Mouse (Mus musculus): Measurements from ENCODE around the gene Clint1. TPM values are rescaled to one million over a fixed set of nuclear protein-coding genes. Genes with fewer than 3 reads are reported as not detected.

Gene Clint1
- polyA plus RNA-seq, 1 experiment: 70.1 TPM

DNA sequence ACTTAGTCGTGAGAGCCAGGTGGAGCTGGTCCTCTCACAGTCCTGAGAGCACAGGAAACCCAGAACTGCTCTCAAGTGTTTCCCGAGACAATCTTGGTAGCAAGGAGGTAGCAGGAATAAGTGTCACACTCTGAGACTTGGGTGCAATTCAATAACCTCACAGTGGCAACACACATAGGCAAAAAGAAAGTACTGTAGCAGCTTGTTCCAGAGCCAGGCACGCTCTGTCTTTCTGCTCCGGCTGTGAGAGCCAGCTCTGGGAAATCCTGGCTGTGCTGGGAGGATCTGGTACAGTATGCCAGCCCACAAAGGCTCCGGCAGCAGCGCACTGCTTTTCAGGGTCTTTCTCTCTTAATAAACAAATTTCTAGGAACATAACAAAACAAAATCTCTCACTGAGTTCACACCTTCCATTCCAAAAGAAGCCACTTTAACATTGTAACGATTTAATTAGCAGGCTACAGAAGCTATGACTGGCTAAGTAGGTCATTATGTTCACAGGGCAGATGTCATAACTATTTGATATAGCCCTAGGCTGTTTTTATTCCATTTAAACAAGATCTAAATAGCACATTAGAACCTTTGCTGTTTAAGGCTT lies 91.4 kb downstream of the Clint1 start:
- Histone ChIP-seq H3K4me3 (ENCODE audit: control insufficient read depth, insufficient read depth, low read length) (no peak overlapping the region), H3K27me3 (ENCODE audit: control insufficient read depth, insufficient read depth, low read length) (no peaks in the 10 kb centered on the region), H3K27ac (ENCODE audit: control insufficient read depth, insufficient read depth, low read length) (no peak overlapping the region), H3K4me1 (replicated peaks; ENCODE audit: control insufficient read depth, insufficient read depth, low read length) (no peaks in the 10 kb centered on the region; the same call in 1 of the 2 replicates), H3K36me3 (ENCODE audit: control insufficient read depth, insufficient read depth, low read length) (no peaks in the 10 kb centered on the region)
- DNase-seq: no peak
- WGBS: 81% methylated on average over 7 of the region's 7 CpGs
- TF ChIP-seq POLR2A (IDR thresholded peaks at IDR 0.05; ENCODE audit: control insufficient read depth, extremely low read depth, insufficient read depth, low read length, poor library complexity) (no peak), CTCF (IDR thresholded peaks at IDR 0.05; ENCODE audit: borderline replicate concordance, control insufficient read depth, extremely low read depth, insufficient read depth, low read length, poor library complexity) (no peak)

DNA sequence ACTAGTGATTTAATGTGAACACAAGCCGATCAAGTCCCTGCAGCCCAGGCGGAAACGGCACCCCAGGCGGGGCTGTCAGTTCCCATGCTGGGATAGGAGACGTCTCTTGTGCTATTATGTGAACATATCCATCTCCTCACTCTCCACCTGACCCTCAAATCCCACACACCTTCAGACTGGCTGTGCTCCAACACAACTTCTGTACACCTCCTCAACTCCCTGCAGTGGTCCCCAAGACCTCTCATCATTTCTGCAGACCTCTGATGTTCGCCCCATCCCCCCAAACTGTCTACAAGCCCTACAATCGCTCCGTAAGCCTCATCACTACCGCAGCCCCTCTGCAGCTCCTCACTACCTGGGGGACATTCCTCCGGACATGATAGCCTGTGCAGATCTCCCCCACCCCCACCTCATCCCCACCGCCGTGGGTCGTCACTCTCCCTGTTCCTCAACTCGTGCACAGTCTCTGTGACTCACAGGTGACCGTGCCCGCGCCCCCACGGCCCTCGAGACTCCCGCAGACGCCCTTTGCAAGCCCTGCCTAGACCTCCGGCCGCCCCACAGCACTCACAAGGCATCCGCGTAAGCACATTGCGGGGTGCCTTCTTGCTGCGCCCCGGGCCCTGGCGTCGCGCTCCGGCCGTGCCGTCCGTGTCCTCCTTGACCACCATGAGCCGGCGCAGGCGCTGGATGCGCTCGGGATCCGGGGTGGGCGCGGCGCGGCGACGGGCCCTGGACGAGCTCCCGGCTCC lies 92.2 kb downstream of the Clint1 start:
- no peaks in the 10 kb centered on the region; the same call in 1 of the 2 replicates for H3K4me1 ChIP-seq (replicated peaks; ENCODE audit: control insufficient read depth, insufficient read depth, low read length)
- H3K36me3 ChIP-seq (ENCODE audit: control insufficient read depth, insufficient read depth, low read length): no peaks in the 10 kb centered on the region
- DNase-seq: peak; percentile 26
- TF ChIP-seq CTCF (IDR thresholded peaks at IDR 0.05; ENCODE audit: borderline replicate concordance, control insufficient read depth, extremely low read depth, insufficient read depth, low read length, poor library complexity) (no peak), POLR2A (IDR thresholded peaks at IDR 0.05; ENCODE audit: control insufficient read depth, extremely low read depth, insufficient read depth, low read length, poor library complexity) (no peak; the same call in 1 of the 2 replicates)
- H3K4me3 ChIP-seq (ENCODE audit: control insufficient read depth, insufficient read depth, low read length): peak overlapping the region; percentile 92
- WGBS: under 1% methylated on average over 49 of the region's 49 CpGs
- no peak overlapping the region for H3K27ac ChIP-seq (ENCODE audit: control insufficient read depth, insufficient read depth, low read length)
- H3K27me3 ChIP-seq (ENCODE audit: control insufficient read depth, insufficient read depth, low read length): no peaks in the 10 kb centered on the region

DNA sequence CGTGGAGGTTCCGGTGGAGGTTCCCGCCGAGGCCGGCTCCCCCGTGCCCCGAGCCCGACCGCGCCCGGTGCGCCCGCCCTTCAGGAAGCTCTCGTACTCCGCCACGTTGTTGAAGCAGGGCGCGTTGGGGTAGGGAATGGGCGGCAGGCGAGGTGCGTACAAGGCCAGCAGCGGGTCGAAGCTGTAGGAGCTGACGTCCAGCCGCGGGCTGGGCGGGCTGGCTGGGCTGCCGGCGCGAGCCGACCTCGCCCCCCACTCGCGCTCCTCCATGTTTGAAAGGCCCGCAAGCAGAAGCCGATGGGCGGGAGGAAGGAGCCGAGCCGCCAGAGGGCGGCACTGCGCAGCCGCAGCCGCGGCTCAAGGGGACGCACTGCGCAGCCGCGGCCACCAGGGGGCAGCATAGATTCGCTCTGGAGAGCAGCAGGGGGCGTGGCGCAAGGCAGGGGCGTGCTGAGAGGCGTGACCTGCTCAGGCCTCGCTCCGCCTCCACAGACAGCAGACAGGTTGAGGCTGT lies 92.8 kb downstream of the Clint1 start, which contains the start of gene Lsm11:
Lsm11 (minus strand) TSS at position 293 of the 514 bp plus-strand sequence.
- Histone ChIP-seq H3K27ac (ENCODE audit: control insufficient read depth, insufficient read depth, low read length) (no peak within 1 kb of the TSS), H3K27me3 (ENCODE audit: control insufficient read depth, insufficient read depth, low read length) (no peaks in the 10 kb centered on the region), H3K4me1 (replicated peaks; ENCODE audit: control insufficient read depth, insufficient read depth, low read length) (no peaks in the 10 kb centered on the region; the same call in 1 of the 2 replicates), H3K36me3 (ENCODE audit: control insufficient read depth, insufficient read depth, low read length) (no peaks in the 10 kb centered on the region), H3K4me3 (ENCODE audit: control insufficient read depth, insufficient read depth, low read length) (peak within 1 kb of the TSS; percentile 92)
- peak; percentile 99 for DNase-seq
- under 1% methylated on average over 55 of the region's 55 CpGs for WGBS
- peak; percentile 100 for TF ChIP-seq CTCF (IDR thresholded peaks at IDR 0.05; ENCODE audit: borderline replicate concordance, control insufficient read depth, extremely low read depth, insufficient read depth, low read length, poor library complexity)
- no peak; the same call in 1 of the 2 replicates for TF ChIP-seq POLR2A (IDR thresholded peaks at IDR 0.05; ENCODE audit: control insufficient read depth, extremely low read depth, insufficient read depth, low read length, poor library complexity)

DNA sequence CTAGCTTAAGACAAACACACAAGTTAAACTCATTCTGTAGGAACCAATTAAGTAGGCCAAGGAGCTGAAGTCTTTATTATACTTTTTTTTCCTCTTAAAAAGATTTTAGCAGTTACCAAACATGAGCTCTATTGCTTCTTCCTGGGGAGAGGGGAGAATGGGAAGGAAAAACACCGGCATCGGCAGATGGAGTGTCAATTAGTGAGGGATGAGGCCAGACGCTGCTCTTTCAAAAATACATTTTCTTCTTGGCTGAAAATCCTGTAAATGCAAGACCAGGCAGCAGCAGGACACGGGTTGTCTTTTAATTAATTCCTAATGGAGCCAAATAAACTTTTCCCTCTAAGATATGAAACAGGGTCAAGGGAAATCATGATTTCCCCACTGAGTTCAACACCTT lies 94.9 kb downstream of the Clint1 start:
- WGBS: 93% methylated on average over 4 of the region's 4 CpGs
- no peak overlapping the region for H3K27ac ChIP-seq (ENCODE audit: control insufficient read depth, insufficient read depth, low read length)
- no peaks in the 10 kb centered on the region for H3K27me3 ChIP-seq (ENCODE audit: control insufficient read depth, insufficient read depth, low read length)

DNA sequence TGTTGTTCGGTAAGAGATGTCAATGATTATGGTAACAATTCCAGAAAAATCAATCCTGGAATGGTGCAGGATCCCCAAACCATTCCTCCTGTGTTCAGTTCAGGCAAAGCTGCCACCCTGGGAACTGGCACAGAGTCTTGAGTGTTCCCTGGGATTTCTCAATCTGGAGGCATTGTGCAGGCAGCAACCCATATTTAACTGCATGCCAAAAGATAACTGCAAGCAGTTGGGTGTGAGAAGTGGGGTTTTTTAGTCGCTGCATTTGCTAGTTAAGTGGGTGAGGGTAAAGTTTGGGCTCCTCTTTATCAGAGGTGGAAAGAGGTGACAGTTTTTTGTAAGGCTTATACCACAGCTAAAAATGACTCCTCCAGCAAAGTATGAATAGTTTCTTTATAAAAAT lies 95.6 kb downstream of the Clint1 start:
- no peaks in the 10 kb centered on the region; the same call in 1 of the 2 replicates for H3K4me1 ChIP-seq (replicated peaks; ENCODE audit: control insufficient read depth, insufficient read depth, low read length)
- DNase-seq: no peak
- TF ChIP-seq POLR2A (IDR thresholded peaks at IDR 0.05; ENCODE audit: control insufficient read depth, extremely low read depth, insufficient read depth, low read length, poor library complexity) (no peak), CTCF (IDR thresholded peaks at IDR 0.05; ENCODE audit: borderline replicate concordance, control insufficient read depth, extremely low read depth, insufficient read depth, low read length, poor library complexity) (no peak)
- 97% methylated on average over 2 of the region's 2 CpGs for WGBS
- no peaks in the 10 kb centered on the region for H3K36me3 ChIP-seq (ENCODE audit: control insufficient read depth, insufficient read depth, low read length)
- H3K27me3 ChIP-seq (ENCODE audit: control insufficient read depth, insufficient read depth, low read length): no peaks in the 10 kb centered on the region
- no peak overlapping the region for H3K4me3 ChIP-seq (ENCODE audit: control insufficient read depth, insufficient read depth, low read length)
- no peak overlapping the region for H3K27ac ChIP-seq (ENCODE audit: control insufficient read depth, insufficient read depth, low read length)

More for the DNA sequence above, 94.9 kb downstream of the Clint1 start:
- no peaks in the 10 kb centered on the region; the same call in 1 of the 2 replicates for H3K4me1 ChIP-seq (replicated peaks; ENCODE audit: control insufficient read depth, insufficient read depth, low read length)
- no peaks in the 10 kb centered on the region for H3K36me3 ChIP-seq (ENCODE audit: control insufficient read depth, insufficient read depth, low read length)
- TF ChIP-seq CTCF (IDR thresholded peaks at IDR 0.05; ENCODE audit: borderline replicate concordance, control insufficient read depth, extremely low read depth, insufficient read depth, low read length, poor library complexity) (no peak), POLR2A (IDR thresholded peaks at IDR 0.05; ENCODE audit: control insufficient read depth, extremely low read depth, insufficient read depth, low read length, poor library complexity) (no peak)
- H3K4me3 ChIP-seq (ENCODE audit: control insufficient read depth, insufficient read depth, low read length): no peak overlapping the region
- DNase-seq: no peak

DNA sequence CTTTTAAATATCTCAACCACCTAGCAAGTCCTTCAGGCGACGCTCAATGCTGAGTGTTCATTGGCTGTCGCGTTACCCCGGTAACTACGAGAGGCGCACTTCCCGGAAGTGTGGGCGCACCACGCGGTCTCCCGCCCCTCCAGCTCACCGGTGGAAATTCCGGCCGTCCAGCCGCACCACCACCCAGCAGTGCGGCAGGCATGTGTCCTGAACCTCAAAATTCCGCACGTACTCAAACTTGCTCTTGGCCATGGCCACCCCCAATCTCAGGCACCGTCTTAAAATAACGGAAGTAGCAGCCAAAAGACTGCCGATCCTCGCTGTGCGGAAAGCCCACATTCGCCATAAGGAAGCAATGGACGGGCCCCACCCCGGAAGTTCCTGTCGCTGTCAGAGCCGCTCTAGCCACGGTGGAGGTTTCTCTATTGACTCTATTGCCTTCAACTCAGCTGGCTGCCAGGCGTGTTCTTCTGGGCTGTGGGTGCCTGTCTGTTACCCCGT lies 103.3 kb downstream of the Clint1 start, which contains the start of gene Thg1l:
Thg1l (minus strand) TSS at position 368 of the 501 bp plus-strand sequence.
- peak; percentile 90 for DNase-seq
- Histone ChIP-seq H3K36me3 (ENCODE audit: control insufficient read depth, insufficient read depth, low read length) (no peaks in the 10 kb centered on the region), H3K4me3 (ENCODE audit: control insufficient read depth, insufficient read depth, low read length) (peak within 1 kb of the TSS; percentile 89), H3K27ac (ENCODE audit: control insufficient read depth, insufficient read depth, low read length) (no peak within 1 kb of the TSS; the same call in 1 of the 2 replicates), H3K27me3 (ENCODE audit: control insufficient read depth, insufficient read depth, low read length) (no peaks in the 10 kb centered on the region), H3K4me1 (replicated peaks; ENCODE audit: control insufficient read depth, insufficient read depth, low read length) (no peaks in the 10 kb centered on the region)
- TF ChIP-seq CTCF (IDR thresholded peaks at IDR 0.05; ENCODE audit: borderline replicate concordance, control insufficient read depth, extremely low read depth, insufficient read depth, low read length, poor library complexity) (peak; percentile 40; the same call in 1 of the 2 replicates), POLR2A (IDR thresholded peaks at IDR 0.05; ENCODE audit: control insufficient read depth, extremely low read depth, insufficient read depth, low read length, poor library complexity) (no peak)
- WGBS: under 1% methylated on average over 32 of the region's 32 CpGs

Measured in thymus, adult 2 months (tissue).